Mouse (Mus musculus) adrenal gland, postnatal 10 days (tissue): Measurements from ENCODE around the gene Zer1. TPM values are rescaled to one million over a fixed set of nuclear protein-coding genes. Genes with fewer than 3 reads are reported as not detected.

Source experiments
- DNase-seq: peaks from one replicate; pipeline ENCODE4 v3.0.0; 2021; ENCODE audit warnings: mixed read lengths
- total RNA-seq, 2 experiments: library from RNA; stranded (reverse); gene quantifications; 2 replicates each; pipeline ENCODE4 v1.2.3; 2021

Zer1 gene
- total RNA-seq, 2 experiments from 2014 or later, result 29.9 to 45.4 TPM

DNA sequence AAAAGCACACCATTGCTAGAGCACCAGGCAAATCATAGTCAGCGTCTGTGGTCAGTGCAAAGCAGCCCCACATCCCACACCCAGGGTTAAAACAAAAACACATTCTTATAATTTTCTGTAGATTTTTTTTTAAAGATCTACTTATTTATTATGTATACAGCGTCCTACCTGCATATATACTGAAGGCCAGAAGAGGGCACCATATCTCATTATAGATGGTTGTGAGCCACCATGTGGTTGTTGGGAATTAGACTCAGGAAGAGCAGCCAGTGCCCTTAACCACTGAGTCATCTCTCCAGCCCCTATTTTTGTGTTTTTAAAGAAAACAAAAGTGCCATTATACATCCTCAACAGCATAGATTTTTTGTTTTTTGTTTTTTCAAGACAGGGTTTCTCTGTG is 4.4 kb upstream of the Zer1 start:
- DNase-seq, result no peak

DNA sequence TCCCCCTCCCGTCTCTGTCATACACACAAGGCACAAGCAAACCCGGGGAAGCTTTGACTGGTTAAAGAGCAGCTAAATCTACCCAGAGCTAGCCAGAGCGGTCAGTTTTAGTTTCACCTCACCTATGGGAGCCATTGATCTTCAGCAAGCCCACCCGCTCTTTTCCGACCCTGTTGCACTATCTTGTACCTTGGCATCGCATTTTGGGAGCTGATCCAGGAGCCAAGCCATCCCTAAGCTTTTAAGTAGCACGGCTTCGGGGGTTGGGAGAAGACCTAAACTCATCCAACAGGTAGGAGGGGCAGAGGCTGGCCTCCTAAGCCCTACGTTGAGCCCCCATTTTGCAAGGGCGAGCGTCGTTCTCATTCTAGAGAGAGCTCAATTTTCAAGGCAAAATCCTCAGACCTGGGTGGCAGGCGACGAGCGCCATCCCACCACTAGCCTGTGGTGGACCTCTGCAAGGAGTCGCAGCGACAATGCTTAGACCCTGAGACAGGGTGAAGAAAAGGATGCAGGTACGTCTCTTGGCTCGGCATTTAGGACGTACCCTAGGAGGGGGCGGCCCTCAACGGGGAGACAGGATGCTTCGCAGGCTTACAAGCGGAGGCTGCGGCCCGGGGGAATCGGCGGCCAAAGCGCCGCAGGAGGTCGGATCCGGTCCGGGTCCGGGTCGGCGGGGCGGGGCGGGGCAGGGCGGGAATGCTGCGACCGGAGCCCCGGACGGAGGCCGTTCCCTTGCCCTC is 485 bp downstream of the Zer1 start:
- DNase-seq, result no peak

DNA sequence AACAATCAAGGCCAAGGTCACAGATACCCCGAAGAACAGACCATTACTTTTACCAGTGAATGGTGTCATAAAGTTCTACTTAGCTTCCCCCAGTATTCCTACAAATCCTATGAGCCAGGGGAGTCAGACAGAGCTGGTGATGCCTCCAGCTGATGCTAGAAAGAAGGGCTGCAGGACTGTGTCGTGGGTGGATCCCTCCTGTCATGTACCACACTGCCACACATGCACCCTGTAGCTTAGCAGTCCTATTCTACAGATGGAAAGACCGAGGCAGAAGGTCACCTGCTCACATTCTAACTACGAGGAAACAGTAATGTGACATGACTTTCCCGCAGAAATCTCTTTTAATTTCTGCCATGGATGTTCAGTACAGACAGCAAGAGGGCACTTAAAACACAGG is 1.6 kb downstream of the Zer1 start:
- DNase-seq, result no peak

DNA sequence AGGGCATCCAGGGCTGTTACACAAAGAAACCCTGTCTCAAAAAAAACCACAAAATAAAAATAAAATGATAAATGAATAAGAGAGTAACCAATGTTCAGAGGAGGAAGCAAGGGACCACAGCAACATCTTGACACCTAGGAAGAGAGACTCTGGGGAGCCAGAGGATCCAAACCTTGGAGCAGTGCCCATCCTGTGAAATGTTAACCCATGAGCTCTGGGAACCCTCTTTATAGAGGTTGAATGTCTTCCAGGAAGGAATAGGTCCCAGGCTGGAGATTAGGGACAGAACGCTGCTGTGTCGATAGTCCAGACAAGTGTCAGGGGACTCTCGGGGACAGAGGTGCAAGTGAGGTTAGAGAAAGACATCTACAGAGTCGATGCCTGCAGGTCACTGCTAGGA is 4.1 kb downstream of the Zer1 start:
- DNase-seq, result no peak

DNA sequence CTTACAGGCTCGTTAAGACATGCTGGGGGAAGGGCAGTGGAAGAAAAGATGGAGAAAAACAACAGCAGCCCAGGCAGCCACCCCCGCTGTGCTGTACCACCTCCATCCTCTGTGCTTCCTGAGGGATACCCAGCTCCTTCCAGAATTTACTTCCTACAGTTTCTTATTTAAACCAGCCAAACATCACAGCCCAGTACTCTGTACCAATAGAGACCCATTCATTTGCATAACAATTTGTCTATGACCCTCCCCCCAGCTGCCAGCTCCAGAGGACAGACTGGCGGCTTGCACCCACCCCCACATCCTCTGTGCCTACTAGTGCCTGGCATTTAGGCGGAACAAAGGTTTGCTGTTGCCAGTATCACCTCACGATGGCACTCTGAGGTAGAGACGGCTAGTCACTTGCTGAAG is 4.7 kb downstream of the Zer1 start:
- DNase-seq, result no peak

DNA sequence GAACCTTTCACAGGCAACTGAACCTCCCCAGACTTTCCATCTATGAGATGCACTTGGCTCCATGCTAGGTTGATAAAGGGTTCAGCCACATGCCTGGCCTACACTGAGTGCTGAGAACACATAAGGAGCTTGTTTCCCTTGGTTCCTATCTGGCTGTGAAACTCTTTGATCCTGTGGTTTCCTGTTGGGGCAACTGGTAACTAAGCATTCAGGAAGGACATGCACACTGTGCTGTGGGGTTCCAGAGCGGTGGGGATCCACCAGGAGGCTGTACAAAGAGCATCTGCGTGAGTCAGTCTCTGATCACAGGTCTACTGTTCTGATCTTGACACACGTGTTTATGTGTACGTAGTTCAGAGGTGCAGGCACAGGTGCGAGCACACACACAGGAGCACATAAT is 11.8 kb downstream of the Zer1 start:
- DNase-seq, result no peak

DNA sequence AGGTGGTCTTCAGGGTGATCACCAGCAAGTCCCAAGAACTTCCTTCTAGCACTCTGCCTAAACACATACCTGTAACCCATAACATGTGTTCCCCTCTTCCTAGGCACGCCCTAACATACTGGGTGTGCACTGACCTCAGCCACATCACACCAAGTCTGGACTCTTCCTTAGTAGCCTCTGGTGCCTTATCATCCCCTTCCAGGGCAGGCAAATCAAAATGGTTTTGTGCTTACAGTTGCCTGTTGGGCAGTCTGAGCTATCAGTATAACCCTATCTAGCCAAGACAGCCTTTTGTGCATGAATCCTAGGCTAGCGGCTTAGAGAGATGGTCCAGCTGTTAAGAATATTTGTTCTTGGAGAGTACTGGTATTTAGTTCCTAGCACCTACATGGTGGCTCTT is 12.9 kb downstream of the Zer1 start:
- DNase-seq, result no peak

DNA sequence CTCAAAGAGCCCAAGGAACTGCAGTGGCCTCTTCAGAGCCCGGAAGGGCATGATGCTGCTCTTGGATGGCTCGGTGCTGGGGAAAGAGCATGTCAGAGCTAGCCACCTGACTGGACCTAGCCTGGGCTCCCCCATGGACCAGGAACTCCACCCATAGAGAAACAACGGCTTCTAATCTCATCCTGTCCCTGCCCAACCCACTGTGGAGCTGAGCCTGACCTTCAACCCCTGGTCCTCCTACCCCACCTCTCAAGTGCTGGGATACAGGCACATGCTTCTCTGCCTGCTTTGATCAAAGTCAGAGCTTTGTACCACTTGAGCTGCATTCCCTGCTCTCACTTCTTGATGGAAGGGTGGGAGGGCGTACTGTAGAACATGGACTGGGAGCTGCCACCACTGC is 16.1 kb downstream of the Zer1 start:
- no peak for DNase-seq

DNA sequence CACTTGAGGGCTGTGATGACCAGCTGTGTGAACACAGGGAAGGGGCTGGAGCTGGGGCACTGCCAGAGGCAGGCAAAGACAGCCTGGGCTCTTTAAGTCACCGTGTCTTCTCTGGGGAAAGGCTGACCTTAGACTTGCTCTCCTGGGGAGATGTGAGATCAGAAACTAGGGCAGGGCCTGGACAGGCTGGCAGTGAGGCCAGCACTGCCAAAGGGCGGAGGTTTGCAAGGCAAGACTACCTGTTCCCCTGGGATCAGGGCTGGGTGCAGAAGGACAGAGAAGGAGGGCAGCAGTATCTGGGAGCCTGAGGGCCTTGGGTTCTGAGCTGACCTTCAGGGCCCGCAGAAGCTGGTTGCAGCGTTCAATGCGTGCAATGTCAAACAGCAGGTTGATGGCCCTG is 16.7 kb downstream of the Zer1 start:
- DNase-seq, result peak; percentile 63

DNA sequence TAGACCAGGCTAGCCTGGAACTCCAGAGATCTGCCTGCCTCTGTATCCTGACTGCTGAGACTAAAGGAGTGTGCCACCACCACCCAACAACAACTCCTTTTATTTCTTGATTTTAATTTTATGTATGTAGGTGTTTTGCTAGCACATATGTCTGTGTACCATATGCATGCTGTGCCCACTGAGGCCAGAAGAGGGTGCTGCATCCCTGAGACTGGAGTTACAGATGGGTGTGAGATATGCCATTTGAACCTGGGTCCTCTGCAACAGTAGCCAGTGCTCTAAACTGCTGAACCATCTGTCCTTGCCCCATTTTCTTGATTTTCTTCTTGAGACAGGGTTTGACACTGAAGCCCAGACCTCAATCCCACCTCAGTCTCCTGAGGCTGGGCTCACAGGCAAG is 18.0 kb downstream of the Zer1 start:
- DNase-seq, result peak; percentile 70

DNA sequence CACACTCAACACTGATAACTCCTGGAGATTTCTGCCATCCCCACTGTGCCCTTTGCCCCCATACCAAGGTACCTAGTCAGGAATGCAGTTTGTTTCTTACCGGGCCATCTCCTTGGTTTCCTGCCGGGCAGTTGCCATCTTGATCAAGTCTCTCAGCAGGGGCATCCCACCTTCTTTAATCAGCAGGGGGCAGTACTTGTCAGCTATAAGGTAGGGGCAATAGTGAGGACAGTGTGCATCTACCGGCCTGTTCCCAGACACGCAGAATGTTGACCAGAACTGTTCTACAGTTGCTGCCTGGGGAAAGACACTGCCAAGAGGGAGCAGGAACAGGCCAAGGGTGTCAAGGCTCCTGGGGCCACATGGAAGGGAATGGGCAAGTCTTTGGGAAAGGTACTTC is 24.2 kb downstream of the Zer1 start:
- no peak for DNase-seq

DNA sequence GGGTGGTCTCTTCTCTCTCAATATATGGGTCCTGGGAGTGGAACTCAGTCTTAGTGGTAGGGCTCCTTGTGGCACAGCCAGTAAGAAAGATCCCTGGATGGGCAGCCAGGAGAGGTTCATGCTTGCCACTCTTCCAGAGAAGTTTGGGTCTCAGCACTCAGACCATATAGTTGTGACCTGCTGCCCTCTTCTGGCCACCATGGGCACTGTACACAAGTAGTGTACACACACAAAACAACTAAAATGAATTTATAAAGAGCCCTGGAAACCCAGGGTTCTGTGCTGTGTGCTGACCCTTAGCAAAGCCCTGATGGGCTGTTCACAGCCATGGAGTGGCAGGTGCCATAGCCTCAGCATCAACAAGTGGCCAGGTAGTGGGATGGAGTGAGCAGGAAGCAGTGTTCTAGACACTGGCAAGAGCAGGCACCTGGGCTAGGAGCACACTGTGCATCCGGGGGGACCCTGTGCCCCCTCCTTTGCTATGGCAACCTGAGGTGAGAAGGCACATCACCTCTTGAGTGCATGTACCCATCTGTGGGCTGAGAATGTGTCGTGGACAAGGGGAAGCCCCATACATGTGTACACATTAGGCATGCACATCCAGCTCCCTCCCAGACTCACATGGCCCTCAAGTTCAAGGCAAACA is 28.4 kb downstream of the Zer1 start:
- peak; percentile 74 for DNase-seq

DNA sequence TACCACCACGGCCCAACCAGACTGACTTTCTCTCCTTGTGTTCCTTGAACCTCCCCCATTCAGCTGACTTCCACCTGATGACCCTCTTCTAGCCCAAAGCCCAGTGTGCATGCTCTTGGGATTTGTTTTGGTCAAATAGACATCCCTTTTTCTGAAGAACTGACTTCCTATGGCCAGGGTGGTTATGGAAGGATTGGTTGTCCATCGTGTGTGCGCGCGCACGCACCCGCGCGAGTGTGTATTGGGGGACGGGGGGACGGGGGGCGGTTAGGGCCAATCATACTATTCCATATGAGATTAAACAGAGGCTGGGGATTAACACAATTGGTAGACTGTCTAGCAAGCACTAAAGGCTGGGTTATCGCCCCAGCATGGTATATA is 30.2 kb downstream of the Zer1 start:
- DNase-seq, result no peak

DNA sequence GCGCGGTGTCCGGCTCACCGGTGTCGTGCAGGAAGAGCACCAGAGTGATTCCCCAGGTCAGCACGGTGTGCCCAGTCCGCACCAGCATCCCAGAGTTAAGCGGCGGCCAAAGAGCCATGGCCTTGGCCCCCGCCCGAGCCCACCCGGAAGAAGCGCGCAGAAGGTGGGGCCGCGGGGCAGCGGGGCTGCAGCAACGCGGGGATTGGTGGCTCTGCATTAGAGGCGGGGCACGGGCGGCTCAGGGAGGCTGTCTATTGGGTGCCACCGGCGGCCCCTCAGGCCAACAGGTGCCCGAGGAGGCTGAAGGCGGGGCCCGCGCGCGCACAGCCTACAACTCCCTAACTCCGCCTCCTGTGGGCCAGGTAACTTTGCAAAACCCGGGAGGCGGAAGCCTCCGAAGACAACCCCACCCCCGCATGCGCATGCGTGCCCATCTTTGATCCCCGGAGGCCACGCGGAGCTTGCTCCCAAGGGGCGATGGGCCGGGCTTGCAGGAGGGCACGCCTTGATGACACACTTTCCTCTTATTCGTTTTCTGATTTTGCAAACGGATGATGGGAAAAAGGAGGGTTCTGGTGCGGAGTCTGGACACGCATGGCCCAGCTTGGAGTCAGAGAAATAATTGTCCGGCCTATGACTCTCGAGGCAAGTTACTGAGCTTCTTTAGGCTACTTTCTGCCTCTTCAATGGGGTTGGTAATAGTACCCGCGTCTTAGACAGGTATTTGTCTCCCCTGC is 30.7 kb downstream of the Zer1 start, which contains the start of gene Zdhhc12:
TSS of gene Zdhhc12 (minus strand) at position 178 of the 737 bp plus-strand sequence.
- peak; percentile 98 for DNase-seq

DNA sequence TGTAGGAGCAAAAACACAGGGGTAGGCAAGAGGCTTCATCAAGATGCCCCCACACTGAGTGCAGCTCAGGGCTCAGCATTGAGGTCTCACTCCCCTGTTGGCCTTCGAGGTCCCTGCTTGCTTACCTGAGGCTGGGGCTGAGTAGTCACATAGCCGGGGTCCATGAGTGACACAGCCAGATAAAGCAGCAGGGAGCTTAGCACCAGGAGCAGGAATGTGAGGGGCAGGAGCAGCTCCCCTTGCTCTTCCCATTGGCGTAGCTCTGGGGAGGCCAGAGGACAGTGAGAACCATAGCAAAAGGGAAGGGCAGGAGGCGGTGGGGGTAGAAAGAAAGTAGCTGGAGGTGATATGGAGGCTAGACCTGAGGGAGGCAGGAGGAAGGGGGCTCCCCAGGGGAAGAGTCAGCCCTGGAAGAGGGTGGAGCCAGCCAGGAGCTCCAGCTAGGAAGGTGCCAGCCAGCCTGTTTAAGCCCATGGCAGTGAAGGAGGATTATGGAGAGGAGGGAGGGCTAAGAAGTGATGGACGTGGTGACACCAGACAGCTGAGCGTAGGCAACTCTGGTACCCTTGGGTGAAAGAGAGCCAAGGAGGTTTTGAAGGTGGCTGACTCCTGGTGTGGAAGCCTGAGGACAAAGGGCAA is 32.0 kb downstream of the Zer1 start:
- peak; percentile 12 for DNase-seq

DNA sequence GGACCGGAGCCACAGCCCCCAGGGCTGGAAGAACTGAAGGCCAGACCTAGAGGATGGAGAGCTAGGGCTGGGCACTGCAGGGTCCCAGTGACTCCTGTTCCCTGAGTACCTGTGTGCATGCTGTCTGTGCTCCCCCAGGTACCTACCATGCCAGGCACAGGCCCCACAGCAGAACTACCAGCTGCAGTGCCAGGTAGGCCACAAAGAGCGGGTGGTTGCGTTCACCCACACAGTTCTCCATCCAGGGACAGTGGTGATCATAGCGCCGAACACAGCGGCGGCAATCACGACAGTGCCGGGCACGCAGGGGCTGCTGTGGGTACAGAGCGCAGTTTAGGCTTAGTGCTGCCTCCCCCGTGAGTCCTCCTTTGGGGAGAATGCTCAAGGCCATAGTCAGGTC is 32.9 kb downstream of the Zer1 start:
- DNase-seq, result no peak

DNA sequence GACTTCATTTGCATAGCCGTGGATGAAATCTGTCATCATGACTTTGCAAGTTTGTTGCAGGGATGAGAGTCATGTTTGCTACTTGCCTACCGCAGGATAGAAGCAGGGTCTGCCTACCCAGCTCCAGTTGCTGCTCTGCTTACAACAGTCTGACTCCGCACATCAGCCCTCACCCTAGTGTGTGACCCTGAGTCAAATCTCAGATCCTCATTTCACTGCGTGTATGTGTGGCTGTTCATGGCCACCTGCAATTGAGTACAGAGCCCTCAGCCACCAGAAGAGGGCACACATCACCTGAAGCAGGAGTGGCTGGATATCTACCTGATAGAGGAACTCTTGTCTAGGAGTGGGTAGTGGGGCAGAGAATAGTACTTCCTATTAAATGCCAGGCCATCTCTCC is 37.1 kb downstream of the Zer1 start:
- no peak for DNase-seq

DNA sequence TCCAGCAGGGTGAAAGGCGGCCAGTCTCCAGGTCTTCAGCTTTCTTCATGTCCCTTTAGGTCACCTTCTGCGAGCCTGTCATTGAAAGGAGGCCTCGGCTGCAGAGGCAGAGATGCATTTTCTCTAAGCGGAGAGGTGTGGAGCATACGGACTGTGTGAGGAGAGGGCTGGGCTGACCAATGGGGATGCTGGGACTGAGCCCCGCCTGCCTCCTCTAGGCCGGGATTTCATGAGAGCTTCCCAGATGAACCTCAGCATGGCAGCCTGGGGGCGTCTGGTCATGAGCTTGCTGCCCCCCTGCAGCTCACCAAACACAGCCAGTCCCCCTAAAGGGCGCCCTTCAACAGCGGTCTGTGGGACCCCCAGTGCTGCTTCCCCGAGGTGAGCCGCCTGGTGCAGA is 39.8 kb downstream of the Zer1 start:
- peak; percentile 3 for DNase-seq

DNA sequence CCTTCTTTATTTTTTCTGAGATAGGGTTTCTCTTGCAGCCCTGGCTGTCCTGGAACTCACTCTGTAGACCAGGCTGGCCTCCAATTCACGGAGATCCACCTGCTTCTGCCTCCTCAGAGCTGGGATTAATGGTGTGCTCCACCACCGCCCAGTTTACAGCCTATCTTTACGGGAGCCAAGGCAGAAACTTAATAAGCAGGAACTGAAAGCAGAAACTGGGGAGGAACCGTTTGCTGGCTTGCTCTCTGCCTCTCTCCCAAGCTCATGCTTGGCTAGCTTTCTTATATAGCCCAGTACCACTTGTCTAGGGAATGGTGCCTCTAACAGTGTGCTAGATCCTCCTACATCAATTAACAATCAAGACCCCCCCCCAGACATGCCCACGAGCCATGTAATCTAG is 40.3 kb downstream of the Zer1 start:
- peak; percentile 2 for DNase-seq

DNA sequence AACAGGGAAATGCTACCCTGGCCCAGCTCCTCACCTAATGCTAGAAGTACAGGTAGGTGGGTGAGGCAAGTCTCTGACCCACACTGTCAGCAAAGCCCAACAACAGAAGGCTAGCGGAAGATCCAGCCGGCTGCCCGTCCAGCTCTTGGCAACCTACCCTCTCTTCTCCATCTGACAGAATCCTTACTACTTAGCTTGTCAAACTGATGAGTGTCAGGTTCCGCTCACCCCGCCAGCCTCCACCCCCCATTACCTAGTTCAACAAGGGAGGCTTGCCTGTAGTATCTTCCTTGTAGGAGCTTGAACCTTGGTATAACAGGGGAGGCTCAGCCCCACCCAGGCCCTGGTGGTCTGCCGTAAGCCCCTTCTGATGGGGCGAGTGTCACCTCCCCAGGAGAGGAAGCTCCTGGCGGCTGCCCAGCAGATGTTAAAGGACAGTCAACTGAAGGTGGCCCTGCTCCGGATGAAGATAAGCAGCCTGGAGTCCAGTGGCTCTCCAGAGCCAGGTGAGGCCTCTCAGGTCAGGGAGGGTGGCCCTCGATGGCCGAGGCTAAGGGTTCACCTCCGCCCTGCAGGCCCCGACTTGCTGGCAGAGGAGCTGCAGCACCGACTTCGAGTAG is 44.1 kb downstream of the Zer1 start:
- DNase-seq, result no peak

DNA sequence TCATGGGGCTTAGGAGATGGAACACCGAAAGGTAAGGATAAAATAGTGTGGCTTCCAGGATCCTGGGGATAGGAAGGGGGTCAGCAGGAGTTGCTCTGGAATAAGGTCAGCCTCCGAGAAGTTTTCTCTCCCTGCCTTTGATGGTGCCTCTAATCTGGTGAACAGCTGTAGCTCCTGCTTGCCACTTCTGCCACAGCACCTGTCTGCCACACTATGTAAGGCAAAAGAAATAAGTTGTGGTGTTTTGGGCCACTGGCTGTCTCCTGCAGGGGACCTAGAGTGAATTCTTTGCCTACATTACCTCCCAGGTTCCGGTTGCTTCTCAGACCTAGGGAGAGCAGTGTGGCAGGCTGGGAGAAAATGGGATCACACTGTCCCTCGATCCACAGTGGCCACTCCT is 45.6 kb downstream of the Zer1 start:
- DNase-seq, result no peak

DNA sequence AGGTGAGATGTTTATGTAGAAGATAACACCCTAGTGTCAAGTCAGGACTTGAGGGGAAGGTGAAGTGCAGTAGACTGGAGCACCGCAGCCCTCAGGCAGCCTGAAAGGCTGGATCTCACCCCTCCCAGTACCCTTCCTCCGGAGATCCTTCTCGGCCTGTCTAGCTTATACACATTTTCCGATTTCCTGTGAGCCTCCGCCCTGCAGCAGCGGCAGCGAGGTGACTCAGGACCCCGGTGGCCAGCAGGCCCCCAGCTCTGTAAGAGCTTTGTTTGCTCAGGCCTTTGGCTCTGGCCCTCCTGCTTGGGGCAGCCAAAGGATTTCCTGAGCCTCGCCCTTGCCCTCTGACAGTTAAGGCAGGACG is 46.1 kb downstream of the Zer1 start:
- DNase-seq, result no peak
